In the genomic region with DNA sequence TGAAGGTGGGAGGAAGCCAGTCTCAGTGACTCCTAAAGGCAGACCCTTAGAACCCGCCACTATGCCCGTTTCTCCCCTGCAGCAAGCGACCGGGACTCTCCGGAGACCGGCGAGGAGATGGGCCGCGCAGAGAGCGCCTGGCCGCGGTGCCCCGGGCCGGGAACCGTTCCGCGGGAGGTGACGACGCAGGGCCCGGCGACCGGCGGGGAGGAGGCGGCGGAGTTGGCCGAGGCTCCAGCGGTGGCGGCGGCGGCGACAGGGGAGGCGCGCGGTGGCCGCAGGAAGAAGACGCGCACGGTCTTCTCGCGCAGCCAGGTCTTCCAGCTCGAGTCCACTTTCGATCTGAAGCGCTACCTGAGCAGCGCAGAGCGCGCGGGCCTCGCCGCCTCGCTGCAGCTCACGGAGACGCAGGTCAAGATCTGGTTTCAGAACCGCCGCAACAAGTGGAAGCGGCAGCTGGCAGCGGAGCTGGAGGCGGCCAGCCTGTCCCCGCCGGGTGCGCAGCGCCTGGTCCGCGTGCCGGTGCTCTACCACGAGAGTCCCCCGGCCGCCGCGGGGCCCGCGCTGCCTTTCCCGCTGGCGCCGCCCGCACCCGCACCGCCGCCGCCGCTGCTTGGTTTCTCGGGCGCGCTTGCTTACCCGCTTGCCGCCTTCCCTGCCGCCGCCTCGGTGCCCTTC, we compare ENCODE assay signal across 8 mouse cellular contexts. TPM values are rescaled to one million over a fixed set of nuclear protein-coding genes. Genes with fewer than 3 reads are reported as not detected.
DNase-seq lines count a peak whose midpoint lies in the region; ATAC-seq lines count a peak whose summit lies in the region.

No protein-coding gene starts in this region.

- H3K36me3 ChIP-seq in heart, embryonic 13.5 days, result no peaks in the 10 kb centered on the region
- H3K36me3 ChIP-seq in hindbrain, embryonic 12.5 days, result no peaks in the 10 kb centered on the region
- H3K36me3 ChIP-seq in midbrain, embryonic 14.5 days (ENCODE audit: control insufficient read depth, insufficient read depth, low read length), result no peaks in the 10 kb centered on the region

- H3K9ac ChIP-seq in heart, embryonic 13.5 days, result peak overlapping the region; percentile 28; the same call in 1 of the 2 replicates
- peak overlapping the region; percentile 18; the same call in 1 of the 2 replicates for H3K9ac ChIP-seq in hindbrain, embryonic 12.5 days
- H3K9ac ChIP-seq in midbrain, embryonic 14.5 days (replicated peaks; ENCODE audit: low read length), result no peak overlapping the region

- peaks cover 98% of the 10 kb centered on the region for H3K27me3 ChIP-seq in heart, embryonic 13.5 days (replicated peaks)
- peaks cover 98% of the 10 kb centered on the region for H3K27me3 ChIP-seq in hindbrain, embryonic 12.5 days
- H3K27me3 ChIP-seq in midbrain, embryonic 14.5 days (ENCODE audit: control insufficient read depth, insufficient read depth, low read length), result peaks cover 98% of the 10 kb centered on the region

- peaks cover 27% of the 10 kb centered on the region for H3K4me1 ChIP-seq in heart, embryonic 13.5 days
- peaks cover 32% of the 10 kb centered on the region for H3K4me1 ChIP-seq in hindbrain, embryonic 12.5 days
- H3K4me1 ChIP-seq in midbrain, embryonic 14.5 days (ENCODE audit: control insufficient read depth, insufficient read depth, low read length), result peaks cover 7% of the 10 kb centered on the region

- ATAC-seq in heart, embryonic 13.5 days (ENCODE audit: extremely low read depth, insufficient number of reproducible peaks, low FRiP score, low TSS enrichment), result no peak
- ATAC-seq in hindbrain, embryonic 12.5 days (ENCODE audit: low FRiP score), result no peak
- no peak for ATAC-seq in midbrain, embryonic 14.5 days (ENCODE audit: low FRiP score, low TSS enrichment)

- H3K9me3 ChIP-seq in heart, embryonic 13.5 days, result no peaks in the 10 kb centered on the region
- H3K9me3 ChIP-seq in hindbrain, embryonic 12.5 days (replicated peaks), result no peaks in the 10 kb centered on the region
- no peaks in the 10 kb centered on the region for H3K9me3 ChIP-seq in midbrain, embryonic 14.5 days (ENCODE audit: control insufficient read depth, low read length)

- peak overlapping the region; percentile 75 for H3K4me2 ChIP-seq in heart, embryonic 13.5 days
- H3K4me2 ChIP-seq in hindbrain, embryonic 12.5 days (replicated peaks), result peak overlapping the region; percentile 47
- peak overlapping the region; percentile 33 for H3K4me2 ChIP-seq in midbrain, embryonic 14.5 days (ENCODE audit: low read length)

- DNase-seq in heart, adult 8-10 months (ENCODE audit: low spot score), result no peak
- peak; percentile 13 to 15 for DNase-seq in adrenal gland, postnatal 36 days
- DNase-seq in midbrain, embryonic 14.5 days, result peak; percentile 39
- no peak for DNase-seq in ovary, postnatal 36 days (ENCODE audit: low spot score)
- no peak for DNase-seq in frontal cortex, postnatal 36 days (ENCODE audit: low spot score in 2 of 2)
- DNase-seq in frontal cortex, postnatal 14 days (ENCODE audit: low spot score in 2 of 2), result no peak

- whole genome bisulfite sequencing in heart, embryonic 13.5 days, result under 1% methylated on average over 85 of the region's 88 CpGs
- WGBS in hindbrain, embryonic 12.5 days, result under 1% methylated on average over 82 of the region's 88 CpGs
- WGBS in midbrain, embryonic 14.5 days, result under 1% methylated on average over 71 of the region's 88 CpGs

- H3K27ac ChIP-seq in heart, embryonic 13.5 days (replicated peaks), result no peak overlapping the region
- H3K27ac ChIP-seq in hindbrain, embryonic 12.5 days, result no peak overlapping the region
- no peak overlapping the region for H3K27ac ChIP-seq in midbrain, embryonic 14.5 days (replicated peaks; ENCODE audit: low read depth, low read length)

- peak overlapping the region; percentile 53 for H3K4me3 ChIP-seq in heart, embryonic 13.5 days
- H3K4me3 ChIP-seq in hindbrain, embryonic 12.5 days, result peak overlapping the region; percentile 29
- peak overlapping the region; percentile 7; the same call in 1 of the 2 replicates for H3K4me3 ChIP-seq in midbrain, embryonic 14.5 days (replicated peaks; ENCODE audit: low read depth, low read length)

RNA-seq across cellular contexts. Expression of gene Hmx1, which starts 2.9 kb away (rescaled TPM):
- 0.13 TPM in 1 of 2 replicates, not detected in the other for polyA plus RNA-seq in heart, embryonic 13.5 days (2015; fragmentation: Nextera tagmentation; extraction: Ambion mirVana)
- total RNA-seq in heart, adult 8-10 months (2022), result not detected
- total RNA-seq in adrenal gland, postnatal 36 days (2021), result under 1 TPM in 1 of 2 experiments, not detected in 1; 0.23 TPM
- 15.5 and 17.3 TPM in 2 replicates for polyA plus RNA-seq in hindbrain, embryonic 12.5 days (2016; fragmentation: Nextera tagmentation; extraction: Ambion mirVana)
- polyA plus RNA-seq in midbrain, embryonic 14.5 days (2014; fragmentation: Nextera tagmentation; extraction: Ambion mirVana), result not detected in 2 replicates

Comparison
In these comparisons a context has a peak if more than half of its experiments do, and no peak if none do; other contexts are left out.
1. DNase-seq: peak in adrenal gland, postnatal 36 days (2 of 2) and midbrain, embryonic 14.5 days (single experiment); none in heart, adult 8-10 months (single experiment), ovary, postnatal 36 days (single experiment), frontal cortex, postnatal 36 days (0 of 2) and frontal cortex, postnatal 14 days (0 of 2).
2. RNA of gene Hmx1, which starts 2.9 kb away (polyA plus RNA-seq): 15.5 to 17.3 TPM in hindbrain, embryonic 12.5 days; 0.13 TPM in heart, embryonic 13.5 days and not detected in midbrain, embryonic 14.5 days; every median in the first group is over 10 times any median in the second.
3. Peak in every context shown above with its lines, with median percentiles within 50 percentile points of each other: H3K4me2 ChIP-seq and H3K4me3 ChIP-seq.